Mouse (Mus musculus) heart, embryonic 16.5 days (tissue): Measurements from ENCODE around the gene Reep3. TPM values are rescaled to one million over a fixed set of nuclear protein-coding genes. Genes with fewer than 3 reads are reported as not detected.

Experiments
- ATAC-seq: fragments of 200-750 bp; cut with Nextera tagmentation; replicated peaks from 2 replicates; pipeline ENCODE4 v1.8.0; 2017; ENCODE audit warnings: moderate number of reproducible peaks; ENCODE audit not compliant: insufficient read depth, low FRiP score; ENCODE audit errors: extremely low read depth
- H3K27ac ChIP-seq: fragments of 300-500 bp; sonication (generic); 2 replicates; pipeline ENCODE4 v1.5.1; 2014; ENCODE audit warnings: mild to moderate bottlenecking, low read length, control low read depth, moderate library complexity
- H3K27me3 ChIP-seq: fragments of 300-500 bp; sonication (generic); 2 replicates; pipeline ENCODE4 v1.6.1; 2014; ENCODE audit warnings: low read length, mixed read lengths; ENCODE audit not compliant: control insufficient read depth, insufficient read depth
- H3K36me3 ChIP-seq: fragments of 300-500 bp; sonication (generic); 2 replicates; pipeline ENCODE4 v1.6.1; 2014; ENCODE audit not compliant: control insufficient read depth, insufficient read depth
- H3K4me1 ChIP-seq: fragments of 300-500 bp; sonication (generic); 2 replicates; pipeline ENCODE4 v1.6.1; 2014; ENCODE audit warnings: low read length, mixed read lengths; ENCODE audit not compliant: control insufficient read depth, insufficient read depth
- H3K4me2 ChIP-seq: fragments of 300-500 bp; sonication (generic); 2 replicates; pipeline ENCODE4 v1.6.1; 2014; ENCODE audit warnings: low read depth, mild to moderate bottlenecking, control low read depth, low read length
- H3K4me3 ChIP-seq: fragments of 300-500 bp; sonication (generic); 2 replicates; pipeline ENCODE4 v1.5.1; 2014; ENCODE audit warnings: mild to moderate bottlenecking, control low read depth, low read length
- H3K9ac ChIP-seq: fragments of 300-500 bp; sonication (generic); 2 replicates; pipeline ENCODE4 v1.6.1; 2014; ENCODE audit warnings: low read length, control low read depth
- H3K9me3 ChIP-seq: fragments of 300-500 bp; sonication (generic); replicated peaks from 2 replicates; pipeline ENCODE4 v1.6.1; 2016; ENCODE audit warnings: low read length; ENCODE audit not compliant: control insufficient read depth
- WGBS: fragments of 180-500 bp; shearing (Covaris S2); extraction: QIAGEN DNeasy Blood & Tissue Kit; methylation state at CpG from one replicate; pipeline ENCODE4 v1.1.7; 2014; 5-methylcytosine and 5-hydroxymethylcytosine counted together
- polyA plus RNA-seq: library from polyadenylated mRNA; unstranded; fragments of >200 nt; fragmentation: Nextera tagmentation; extraction: Ambion mirVana; gene quantifications from 2 replicates; pipeline ENCODE4 v1.2.1, GENCODE M21; 2015

The Reep3 gene
- polyA plus RNA-seq, 1 experiment from 2014 or later: 29.7 TPM

DNA sequence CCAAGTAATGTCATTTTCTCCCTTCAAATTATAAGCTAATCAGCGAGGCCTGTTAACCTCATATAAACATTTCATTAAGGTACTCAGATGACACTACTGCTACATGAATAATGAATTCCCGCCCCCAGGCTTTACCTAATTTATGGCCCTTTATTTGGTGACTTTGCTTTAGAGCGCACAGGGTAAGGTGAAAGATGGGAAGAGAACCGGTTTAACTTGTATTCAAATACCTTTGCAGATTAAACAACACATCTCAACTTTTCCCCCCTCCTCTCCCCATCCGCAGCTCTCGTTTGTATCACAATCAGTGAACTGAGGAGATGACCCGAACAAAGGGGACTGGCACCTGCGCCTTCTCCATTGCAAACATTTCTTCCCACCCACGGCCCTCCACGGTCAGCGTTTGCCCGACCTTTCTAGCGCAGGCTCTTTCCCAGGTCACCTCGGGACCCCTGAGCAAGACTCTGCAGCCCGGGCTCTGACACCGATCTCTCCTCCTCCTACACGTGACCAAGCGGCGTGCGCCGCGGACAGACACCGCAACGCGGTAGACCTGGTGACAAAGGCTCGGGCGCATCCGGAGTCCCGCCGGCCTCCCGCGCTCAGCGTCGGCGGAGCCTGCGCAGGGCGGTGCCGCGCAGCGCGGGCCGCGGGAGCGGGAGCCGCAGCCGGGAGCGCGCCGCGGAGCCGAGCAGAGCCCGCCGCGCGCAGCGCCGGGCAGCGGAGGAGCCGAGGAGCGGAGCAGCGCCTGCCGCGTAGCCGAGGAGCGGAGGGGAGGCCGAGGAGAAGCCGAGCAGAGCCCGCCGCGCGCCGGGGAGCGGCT lies 736 bp downstream of the Reep3 start, which contains the start of gene Jmjd1c:
TSS of gene Jmjd1c (plus strand) at position 328 of the 823 bp plus-strand sequence.
- Histone ChIP-seq H3K27me3 (no peaks in the 10 kb centered on the region), H3K4me3 (peak within 1 kb of the TSS; percentile 92), H3K4me1 (peaks cover 35% of the 10 kb centered on the region), H3K4me2 (peak within 1 kb of the TSS; percentile 75), H3K27ac (peak within 1 kb of the TSS; percentile 99), H3K9ac (peak within 1 kb of the TSS; percentile 100), H3K9me3 (no peaks in the 10 kb centered on the region), H3K36me3 (0 out of 2 replicates have a peak, but pooled peaks cover 2% of the 10 kb centered on the region)
- WGBS: under 1% methylated on average over 68 of the region's 73 CpGs
- peak; percentile 85 for ATAC-seq

DNA sequence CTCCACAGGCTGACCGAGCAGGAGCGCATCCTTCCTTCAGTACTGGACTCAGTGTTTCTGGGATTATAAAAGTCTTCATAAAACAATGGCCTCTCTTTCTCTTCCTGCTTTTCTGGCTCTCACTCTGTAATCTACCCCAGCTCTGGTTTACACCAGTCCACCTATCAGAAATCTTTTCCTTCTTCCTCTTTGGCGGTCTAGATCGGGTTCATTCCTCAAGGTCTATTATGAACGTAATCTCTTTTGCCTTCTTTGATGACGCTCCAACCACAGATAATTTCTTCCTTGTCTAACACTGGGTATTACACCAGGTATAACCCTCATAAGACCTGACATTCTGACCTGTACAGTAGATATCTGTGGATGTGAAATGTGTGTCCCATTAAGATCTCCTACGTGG lies 1.8 kb downstream of the Reep3 start:
- no peak overlapping the region for H3K27ac ChIP-seq
- ATAC-seq: no peak
- H3K4me3 ChIP-seq: no peak overlapping the region
- H3K36me3 ChIP-seq: 0 out of 2 replicates have a peak, but pooled peaks cover 2% of the 10 kb centered on the region
- H3K9ac ChIP-seq: no peak overlapping the region
- no peak overlapping the region for H3K4me2 ChIP-seq
- H3K27me3 ChIP-seq: no peaks in the 10 kb centered on the region
- H3K4me1 ChIP-seq: peaks cover 24% of the 10 kb centered on the region
- WGBS: 74% methylated on average over 7 of the region's 7 CpGs
- H3K9me3 ChIP-seq: no peaks in the 10 kb centered on the region

DNA sequence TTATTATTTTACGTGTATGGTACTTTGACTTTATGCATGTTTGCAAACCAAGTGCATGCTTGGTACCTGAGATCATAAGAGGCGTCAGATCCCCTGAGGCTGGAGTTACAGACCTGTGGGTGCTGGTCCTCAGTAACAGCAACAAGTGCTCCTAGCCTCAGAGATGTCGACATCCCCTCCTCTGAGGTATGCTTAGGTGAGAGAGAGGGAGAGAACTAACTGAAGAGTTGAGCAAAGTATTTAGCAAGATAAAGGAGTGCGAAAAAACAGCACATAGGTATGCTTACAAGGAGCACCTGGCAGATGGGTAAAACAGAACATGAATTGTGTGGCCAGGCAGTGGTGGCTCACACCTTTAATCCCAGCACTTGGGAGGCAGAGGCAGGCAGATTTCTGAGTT lies 6.1 kb downstream of the Reep3 start:
- H3K27ac ChIP-seq: no peak overlapping the region
- 0 out of 2 replicates have a peak, but pooled peaks cover 2% of the 10 kb centered on the region for H3K36me3 ChIP-seq
- H3K27me3 ChIP-seq: no peaks in the 10 kb centered on the region
- ATAC-seq: no peak
- 81% methylated on average over 4 of the region's 4 CpGs for WGBS
- H3K9me3 ChIP-seq: no peaks in the 10 kb centered on the region
- peaks cover 13% of the 10 kb centered on the region for H3K4me1 ChIP-seq
- H3K9ac ChIP-seq: no peak overlapping the region
- no peak overlapping the region for H3K4me2 ChIP-seq
- no peak overlapping the region for H3K4me3 ChIP-seq

DNA sequence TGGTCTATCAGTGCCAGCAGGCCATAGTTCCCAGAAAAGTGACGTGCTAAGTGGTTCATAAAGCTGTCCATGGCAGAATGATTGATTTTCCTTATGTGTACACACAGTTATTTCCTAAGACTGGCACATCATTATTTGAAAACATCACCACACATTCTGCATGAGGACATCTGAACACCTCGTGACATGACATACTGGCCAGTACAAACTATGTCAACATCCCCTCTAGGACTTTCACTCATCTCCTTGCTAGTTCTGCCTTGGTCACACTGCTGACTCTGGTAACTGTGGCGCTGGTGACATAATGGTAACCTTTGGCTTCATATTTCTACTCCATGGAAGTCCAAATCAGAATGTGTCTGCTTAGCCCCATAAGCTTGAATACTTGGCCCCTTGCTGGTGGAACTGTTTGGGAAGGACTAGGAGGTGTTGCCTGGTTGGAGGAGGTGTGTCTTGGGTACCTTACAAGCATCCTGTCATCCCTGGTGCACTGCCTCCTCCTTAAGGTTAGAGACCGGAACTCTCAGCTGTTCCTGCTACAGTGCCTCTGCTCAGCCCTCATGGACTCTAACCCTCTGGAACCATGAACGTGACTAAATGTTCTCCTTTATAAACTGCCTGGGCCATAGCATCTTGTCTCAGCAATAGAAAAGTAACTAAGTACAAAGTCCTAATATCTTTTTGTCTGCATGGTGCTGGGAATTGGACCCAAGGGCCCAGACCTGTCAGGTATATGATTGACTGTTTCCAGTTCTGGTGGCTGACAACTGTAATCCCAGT lies 9.1 kb downstream of the Reep3 start:
- no peak for ATAC-seq
- Histone ChIP-seq H3K4me2 (no peak overlapping the region), H3K36me3 (0 out of 2 replicates have a peak, but pooled peaks cover 2% of the 10 kb centered on the region), H3K4me3 (no peak overlapping the region), H3K9ac (no peak overlapping the region), H3K4me1 (peaks cover 11% of the 10 kb centered on the region; the same call in 1 of the 2 replicates), H3K9me3 (no peaks in the 10 kb centered on the region), H3K27ac (no peak overlapping the region), H3K27me3 (no peaks in the 10 kb centered on the region)
- WGBS: 82% methylated on average over 5 of the region's 5 CpGs

DNA sequence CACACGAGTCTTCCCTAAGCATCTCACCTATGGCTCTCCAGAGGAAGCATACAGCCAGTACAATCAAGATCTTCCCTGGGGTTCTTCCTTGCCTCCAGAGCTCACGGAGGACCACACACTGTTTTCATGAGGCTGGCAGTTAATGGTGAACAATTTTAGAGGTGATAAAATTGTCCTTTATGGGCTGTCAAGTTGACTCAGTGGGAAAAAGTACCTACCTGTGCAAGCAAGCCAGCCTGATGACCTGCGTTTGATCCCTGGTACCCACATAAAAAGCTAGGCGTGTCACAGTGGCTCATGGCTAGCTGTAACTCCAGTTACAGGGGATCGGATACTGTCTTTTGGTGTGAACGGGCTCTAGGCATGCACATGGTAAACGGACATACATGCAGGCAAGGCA lies 10.8 kb downstream of the Reep3 start:
- Histone ChIP-seq H3K27ac (no peak overlapping the region), H3K4me3 (no peak overlapping the region), H3K4me1 (peaks cover 22% of the 10 kb centered on the region), H3K36me3 (no peaks in the 10 kb centered on the region), H3K27me3 (no peaks in the 10 kb centered on the region), H3K9ac (no peak overlapping the region), H3K9me3 (no peaks in the 10 kb centered on the region), H3K4me2 (no peak overlapping the region)
- no peak for ATAC-seq
- 89% methylated on average over 7 of the region's 7 CpGs for WGBS

DNA sequence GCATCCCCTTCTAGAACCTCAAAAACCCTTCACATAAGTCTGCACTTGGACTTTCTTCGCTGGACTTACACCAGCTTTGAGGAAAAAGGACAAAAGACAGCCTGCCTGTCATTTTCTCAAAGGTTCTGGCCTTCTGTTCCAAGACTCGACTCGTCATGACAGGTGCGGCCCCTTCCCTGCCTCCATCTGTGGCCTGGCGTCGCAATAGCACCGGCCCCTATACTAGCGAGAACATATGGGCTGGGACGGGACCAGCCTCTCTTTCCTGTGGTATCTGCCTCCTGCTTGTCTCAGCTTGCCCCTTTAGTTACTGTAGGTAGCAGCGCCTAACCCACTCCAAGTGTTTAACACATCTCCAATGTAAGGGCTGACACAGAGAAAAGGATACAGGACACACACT lies 11.6 kb downstream of the Reep3 start:
- no peak overlapping the region for H3K9ac ChIP-seq
- no peaks in the 10 kb centered on the region for H3K27me3 ChIP-seq
- no peak overlapping the region for H3K4me2 ChIP-seq
- ATAC-seq: no peak
- H3K4me1 ChIP-seq: peaks cover 25% of the 10 kb centered on the region
- H3K27ac ChIP-seq: no peak overlapping the region
- H3K9me3 ChIP-seq: no peaks in the 10 kb centered on the region
- 92% methylated on average over 10 of the region's 10 CpGs for WGBS
- H3K4me3 ChIP-seq: no peak overlapping the region
- no peaks in the 10 kb centered on the region for H3K36me3 ChIP-seq

DNA sequence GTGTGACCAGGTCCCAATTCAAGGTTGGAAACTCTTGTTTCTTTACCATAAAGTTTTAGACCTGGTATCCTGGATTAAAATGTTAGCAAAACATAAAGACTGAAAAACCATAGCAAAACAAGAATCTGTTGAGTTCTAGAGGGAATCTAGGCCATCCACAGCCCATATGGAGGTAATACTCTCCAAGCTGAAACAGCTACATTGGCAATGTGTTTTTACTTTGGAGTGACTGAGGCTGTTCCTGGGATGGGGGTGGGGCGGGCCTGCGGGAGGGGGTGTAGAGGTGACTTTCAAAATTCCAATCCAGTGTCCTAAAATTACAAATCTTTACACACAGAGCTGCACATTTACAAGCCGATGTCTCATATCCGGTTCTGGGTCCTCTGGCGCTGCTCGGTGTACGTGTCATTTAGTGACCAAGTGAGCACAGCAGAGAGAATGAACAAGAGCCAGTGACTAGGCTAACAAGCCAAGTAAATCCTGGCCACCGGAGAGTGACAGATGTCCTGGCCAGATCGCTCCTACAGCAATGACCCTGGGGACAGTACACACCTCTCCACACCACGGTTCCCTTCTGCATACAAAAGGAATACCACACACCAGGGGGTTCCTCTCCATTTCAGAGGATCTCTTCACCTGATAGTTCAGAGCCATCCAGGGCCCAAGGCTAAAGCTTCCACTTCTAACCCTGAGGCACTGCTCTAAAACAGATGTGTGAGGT lies 13.1 kb downstream of the Reep3 start:
- Histone ChIP-seq H3K27ac (no peak overlapping the region), H3K4me1 (peaks cover 33% of the 10 kb centered on the region), H3K9ac (no peak overlapping the region), H3K27me3 (no peaks in the 10 kb centered on the region), H3K9me3 (no peaks in the 10 kb centered on the region), H3K4me2 (no peak overlapping the region), H3K36me3 (no peaks in the 10 kb centered on the region), H3K4me3 (no peak overlapping the region)
- ATAC-seq: no peak
- 77% methylated on average over 10 of the region's 10 CpGs for WGBS

DNA sequence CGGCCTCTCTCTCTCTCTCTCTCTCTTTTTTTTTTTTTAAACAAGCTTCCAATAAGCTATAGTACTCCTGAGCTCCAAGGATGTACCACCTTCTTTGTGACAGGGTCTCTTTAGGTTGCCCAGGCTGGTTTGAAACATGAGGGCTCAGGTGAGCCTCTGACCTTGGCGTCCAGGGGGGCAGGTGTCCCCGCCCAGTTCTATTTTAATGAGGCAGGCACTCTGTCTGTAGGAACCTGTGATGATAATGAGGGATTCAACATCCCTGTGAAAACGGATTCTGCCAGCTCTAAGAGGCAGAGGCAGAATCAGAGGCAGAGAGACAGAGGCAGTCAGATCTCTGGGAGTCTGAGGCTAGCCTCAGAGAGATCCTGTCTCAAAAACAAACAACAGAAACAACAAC lies 14.2 kb downstream of the Reep3 start:
- H3K4me1 ChIP-seq: peaks cover 34% of the 10 kb centered on the region
- H3K27ac ChIP-seq: no peak overlapping the region
- H3K36me3 ChIP-seq: no peaks in the 10 kb centered on the region
- H3K9ac ChIP-seq: no peak overlapping the region
- ATAC-seq: no peak
- H3K9me3 ChIP-seq: no peaks in the 10 kb centered on the region
- H3K4me3 ChIP-seq: no peak overlapping the region
- no peaks in the 10 kb centered on the region for H3K27me3 ChIP-seq
- H3K4me2 ChIP-seq: no peak overlapping the region
- WGBS: 72% methylated on average over 4 of the region's 4 CpGs
